Mouse (Mus musculus): ENCODE data around the gene Guk1.
A peak's percentile ranks its signal among the peaks of the same experiment; 100 is the strongest.

DNA sequence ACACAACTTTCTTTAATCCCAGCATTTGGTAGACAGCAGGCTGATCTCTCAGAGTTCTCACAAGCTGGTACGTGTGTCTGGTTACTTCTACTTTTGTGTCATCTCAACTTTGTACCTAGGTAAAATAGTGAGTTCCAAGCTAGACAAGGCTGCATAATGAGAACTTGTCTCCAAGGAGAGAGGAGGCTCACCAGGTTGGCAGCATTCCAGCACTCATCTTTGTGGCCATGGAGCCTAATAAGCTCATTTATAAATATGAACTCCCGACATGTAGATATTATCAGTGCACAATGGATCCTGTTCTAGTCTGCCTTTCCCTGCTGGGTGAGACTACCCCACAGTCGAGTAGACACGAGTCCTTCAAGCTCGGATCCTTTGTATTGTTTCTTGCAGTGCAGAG lies 17.6 kb upstream of the Guk1 start:
- TF ChIP-seq POLR2A (IDR thresholded peaks at IDR 0.05; ENCODE audit: extremely low read depth, insufficient read depth, low read length) (0 out of 2 replicates have a peak, but pooled peaks have one; percentile 6), CTCF (IDR thresholded peaks at IDR 0.05; ENCODE audit: extremely low read depth, insufficient read depth, low read length) (no peak)
